Mouse (Mus musculus): ENCODE data around the gene Abcc8. TPM values are rescaled to one million over a fixed set of nuclear protein-coding genes. Genes with fewer than 3 reads are reported as not detected.

Gene Abcc8
- polyA plus RNA-seq, 1 experiment from 2014 or later = 11.4 TPM

DNA sequence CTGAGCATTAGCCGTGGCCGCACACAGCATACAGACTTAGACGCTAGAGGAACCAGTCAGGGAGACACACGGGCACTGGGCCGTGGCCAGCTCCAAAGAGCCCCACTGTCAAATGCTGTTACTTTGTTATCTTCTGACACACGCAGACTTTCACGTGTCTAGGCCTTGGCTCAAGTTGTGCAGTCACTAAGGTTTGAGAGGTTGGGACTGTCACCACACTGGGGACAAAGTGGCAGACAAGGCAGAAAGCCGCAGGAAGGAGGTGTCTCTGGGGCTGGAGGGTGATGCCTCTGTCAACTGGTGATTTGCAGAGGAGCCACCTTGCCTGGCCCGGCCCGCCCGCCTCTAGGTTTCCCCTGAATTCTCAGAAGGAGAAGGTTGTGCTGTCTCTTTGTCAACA, 54.5 kb downstream of the Abcc8 start:
- Histone ChIP-seq H3K27ac (replicated peaks) (no peak overlapping the region), H3K4me2 (no peak overlapping the region), H3K4me1 (replicated peaks) (peaks cover 25% of the 10 kb centered on the region), H3K9me3 (peaks cover 4% of the 10 kb centered on the region; the same call in 1 of the 2 replicates), H3K27me3 (no peaks in the 10 kb centered on the region), H3K4me3 (no peak overlapping the region), H3K36me3 (no peaks in the 10 kb centered on the region), H3K9ac (no peak overlapping the region)
- 78% methylated on average over 11 of the region's 11 CpGs for WGBS
- no peak for ATAC-seq (ENCODE audit: low FRiP score, low read depth)

DNA sequence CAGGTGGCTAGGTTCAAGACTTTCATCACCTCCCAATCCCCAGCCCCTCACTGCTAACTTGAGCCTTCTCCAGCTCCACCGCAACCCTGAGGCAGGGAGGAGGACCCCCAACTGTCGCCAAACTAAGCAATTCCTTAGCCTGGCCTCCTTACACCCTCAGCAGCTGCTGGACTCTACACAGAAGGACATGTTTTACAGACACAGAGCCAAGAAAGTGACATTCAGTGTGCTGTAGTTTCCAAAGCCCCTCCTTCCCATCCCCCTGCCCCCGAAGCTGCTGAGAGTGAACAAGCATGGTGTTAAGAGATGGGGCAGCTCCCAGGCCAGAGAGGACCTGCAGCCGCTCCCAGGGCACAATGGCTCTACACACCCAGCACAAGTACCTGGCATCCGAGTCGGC, 55.4 kb downstream of the Abcc8 start:
- peaks cover 4% of the 10 kb centered on the region; the same call in 1 of the 2 replicates for H3K9me3 ChIP-seq
- no peak overlapping the region for H3K9ac ChIP-seq
- H3K4me3 ChIP-seq = no peak overlapping the region
- H3K27me3 ChIP-seq = no peaks in the 10 kb centered on the region
- ATAC-seq (ENCODE audit: low FRiP score, low read depth) = no peak
- no peak overlapping the region for H3K27ac ChIP-seq (replicated peaks)
- H3K36me3 ChIP-seq = no peaks in the 10 kb centered on the region
- H3K4me1 ChIP-seq (replicated peaks) = peaks cover 20% of the 10 kb centered on the region
- H3K4me2 ChIP-seq = no peak overlapping the region
- WGBS = 65% methylated on average over 6 of the region's 6 CpGs

DNA sequence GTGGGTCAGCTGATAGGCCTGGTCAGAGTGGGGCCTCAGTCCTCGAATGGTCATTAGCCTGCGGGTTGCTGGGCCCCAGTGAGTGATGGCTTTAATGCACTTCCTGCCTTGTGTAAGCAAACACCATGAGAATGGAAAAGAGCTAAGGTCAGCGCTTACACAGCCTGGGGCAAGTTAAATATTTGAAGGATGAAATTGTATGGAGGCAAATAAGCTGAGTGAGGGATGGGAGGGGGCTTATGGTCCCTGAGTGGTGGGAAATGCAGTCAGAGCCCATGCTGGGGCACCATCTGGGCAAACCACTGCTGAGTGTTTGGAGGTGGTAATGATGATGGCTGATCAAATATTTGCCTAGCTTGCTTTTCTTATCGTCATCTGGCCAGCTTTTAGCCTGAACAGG, 56.9 kb downstream of the Abcc8 start:
- Histone ChIP-seq H3K4me2 (no peak overlapping the region), H3K27ac (replicated peaks) (no peak overlapping the region), H3K36me3 (no peaks in the 10 kb centered on the region), H3K9ac (no peak overlapping the region), H3K27me3 (no peaks in the 10 kb centered on the region), H3K4me1 (replicated peaks) (0 out of 2 replicates have a peak, but pooled peaks cover 10% of the 10 kb centered on the region), H3K9me3 (peaks cover 4% of the 10 kb centered on the region; the same call in 1 of the 2 replicates), H3K4me3 (no peak overlapping the region)
- peak; percentile 33; the same call in 1 of the 2 replicates for ATAC-seq (ENCODE audit: low FRiP score, low read depth)
- 45% methylated on average over 4 of the region's 4 CpGs for WGBS

DNA sequence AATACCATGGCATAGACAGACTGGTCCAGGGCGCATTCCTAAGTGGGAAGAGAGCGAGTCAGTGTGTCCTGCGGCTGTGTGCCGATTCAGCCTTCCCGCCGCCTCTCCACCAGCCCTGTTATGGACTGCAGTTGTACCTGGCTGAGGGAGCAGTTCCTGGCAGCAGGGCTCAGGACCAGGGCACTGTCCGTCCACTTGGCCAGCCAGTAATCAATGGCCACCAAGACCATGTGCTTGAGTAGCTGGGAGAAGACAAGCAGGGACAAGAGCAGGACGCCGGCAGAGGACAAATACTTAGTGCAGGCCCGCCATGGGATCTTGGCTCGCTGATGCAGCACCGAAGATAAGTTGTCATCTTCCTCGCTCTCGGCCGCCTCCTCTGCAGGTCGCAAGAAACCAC, 62.8 kb downstream of the Abcc8 start:
- ATAC-seq (ENCODE audit: low FRiP score, low read depth) = no peak
- WGBS = 94% methylated on average over 16 of the region's 16 CpGs

DNA sequence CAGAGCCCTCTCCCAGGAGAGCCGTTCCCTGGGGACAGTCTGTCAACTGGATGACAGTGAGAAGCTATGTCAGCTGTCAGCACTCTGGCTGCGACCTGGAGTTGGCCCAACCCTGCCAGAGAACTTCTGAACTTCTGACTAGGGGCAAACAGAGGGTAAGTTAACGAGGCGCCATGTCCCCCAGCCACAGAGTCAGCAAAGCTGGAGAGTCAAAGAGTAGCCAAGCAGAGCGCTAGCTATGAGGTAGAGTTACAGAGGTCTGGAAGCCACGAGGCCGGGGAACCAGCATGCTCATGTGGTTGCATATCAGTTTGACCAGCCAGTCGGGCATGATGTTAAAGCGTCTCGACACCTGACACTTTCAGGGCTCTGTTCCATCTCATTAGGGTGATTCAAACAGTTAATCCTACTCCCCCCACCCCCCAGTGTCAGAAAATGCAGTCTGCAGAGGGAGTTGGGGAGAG, 63.7 kb downstream of the Abcc8 start:
- Histone ChIP-seq H3K4me2 (no peak overlapping the region), H3K27me3 (no peaks in the 10 kb centered on the region), H3K9me3 (no peaks in the 10 kb centered on the region), H3K27ac (replicated peaks) (no peak overlapping the region), H3K36me3 (no peaks in the 10 kb centered on the region; the same call in 1 of the 2 replicates), H3K4me1 (replicated peaks) (peaks cover 22% of the 10 kb centered on the region), H3K4me3 (no peak overlapping the region), H3K9ac (no peak overlapping the region)
- 63% methylated on average over 10 of the region's 10 CpGs for WGBS
- ATAC-seq (ENCODE audit: low FRiP score, low read depth) = no peak

More for the DNA sequence above, 62.8 kb downstream of the Abcc8 start:
- H3K27ac ChIP-seq (replicated peaks) = no peak overlapping the region
- H3K4me3 ChIP-seq = no peak overlapping the region
- no peaks in the 10 kb centered on the region for H3K27me3 ChIP-seq
- H3K9ac ChIP-seq = no peak overlapping the region
- no peaks in the 10 kb centered on the region; the same call in 1 of the 2 replicates for H3K36me3 ChIP-seq
- H3K9me3 ChIP-seq = no peaks in the 10 kb centered on the region
- peaks cover 22% of the 10 kb centered on the region for H3K4me1 ChIP-seq (replicated peaks)
- no peak overlapping the region for H3K4me2 ChIP-seq

DNA sequence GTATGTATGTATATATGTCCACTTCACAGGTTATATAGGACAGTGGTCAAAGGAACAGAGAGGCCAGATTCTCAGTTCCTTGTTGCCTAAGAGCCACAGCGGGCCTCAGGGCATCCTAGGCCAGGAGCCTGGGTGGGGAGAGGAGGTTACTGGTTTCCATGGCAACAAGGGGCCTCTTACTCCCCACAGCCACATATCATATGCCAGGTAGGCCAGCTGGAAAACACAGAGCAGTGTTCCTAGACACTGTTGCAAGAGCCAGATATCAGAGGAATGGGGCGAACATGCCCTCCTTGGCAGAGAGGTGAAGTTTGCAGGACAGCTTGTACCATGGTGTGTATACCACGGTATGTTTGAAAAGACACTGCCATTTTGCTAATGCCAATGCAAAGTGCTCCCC, 66.4 kb downstream of the Abcc8 start:
- peaks cover 22% of the 10 kb centered on the region for H3K4me1 ChIP-seq (replicated peaks)
- H3K27ac ChIP-seq (replicated peaks) = peak overlapping the region; percentile 32
- no peak overlapping the region for H3K4me2 ChIP-seq
- WGBS = 41% methylated on average over 3 of the region's 3 CpGs
- no peaks in the 10 kb centered on the region; the same call in 1 of the 2 replicates for H3K36me3 ChIP-seq
- no peaks in the 10 kb centered on the region for H3K27me3 ChIP-seq
- H3K9ac ChIP-seq = no peak overlapping the region
- no peaks in the 10 kb centered on the region for H3K9me3 ChIP-seq
- H3K4me3 ChIP-seq = no peak overlapping the region
- peak; percentile 25; the same call in 1 of the 2 replicates for ATAC-seq (ENCODE audit: low FRiP score, low read depth)

DNA sequence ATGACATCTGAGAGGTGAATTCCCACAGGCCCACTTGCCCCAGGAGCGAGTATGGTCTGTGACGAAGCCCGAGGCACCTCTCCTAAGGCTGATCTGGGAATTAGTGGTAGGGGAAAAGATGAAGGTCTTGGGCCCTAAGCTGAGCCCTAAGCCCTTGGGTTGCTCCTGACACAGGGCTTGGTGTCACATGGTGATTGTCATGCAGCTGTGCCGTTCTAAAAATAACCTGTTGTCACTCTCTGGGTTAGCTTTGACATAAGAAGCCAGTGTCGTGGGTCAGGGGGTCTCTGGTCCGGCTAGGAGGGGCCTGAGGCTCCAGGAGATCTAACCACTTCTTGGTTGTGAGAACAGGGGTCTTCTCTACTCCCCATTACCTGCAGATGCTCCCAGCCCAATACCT, 67.9 kb downstream of the Abcc8 start:
- H3K4me1 ChIP-seq (replicated peaks) = peaks cover 22% of the 10 kb centered on the region
- no peaks in the 10 kb centered on the region for H3K27me3 ChIP-seq
- 75% methylated on average over 6 of the region's 6 CpGs for WGBS
- H3K9ac ChIP-seq = no peak overlapping the region
- no peak overlapping the region for H3K4me3 ChIP-seq
- H3K36me3 ChIP-seq = no peaks in the 10 kb centered on the region
- no peak for ATAC-seq (ENCODE audit: low FRiP score, low read depth)
- no peak overlapping the region for H3K27ac ChIP-seq (replicated peaks)
- H3K9me3 ChIP-seq = no peaks in the 10 kb centered on the region
- H3K4me2 ChIP-seq = no peak overlapping the region

DNA sequence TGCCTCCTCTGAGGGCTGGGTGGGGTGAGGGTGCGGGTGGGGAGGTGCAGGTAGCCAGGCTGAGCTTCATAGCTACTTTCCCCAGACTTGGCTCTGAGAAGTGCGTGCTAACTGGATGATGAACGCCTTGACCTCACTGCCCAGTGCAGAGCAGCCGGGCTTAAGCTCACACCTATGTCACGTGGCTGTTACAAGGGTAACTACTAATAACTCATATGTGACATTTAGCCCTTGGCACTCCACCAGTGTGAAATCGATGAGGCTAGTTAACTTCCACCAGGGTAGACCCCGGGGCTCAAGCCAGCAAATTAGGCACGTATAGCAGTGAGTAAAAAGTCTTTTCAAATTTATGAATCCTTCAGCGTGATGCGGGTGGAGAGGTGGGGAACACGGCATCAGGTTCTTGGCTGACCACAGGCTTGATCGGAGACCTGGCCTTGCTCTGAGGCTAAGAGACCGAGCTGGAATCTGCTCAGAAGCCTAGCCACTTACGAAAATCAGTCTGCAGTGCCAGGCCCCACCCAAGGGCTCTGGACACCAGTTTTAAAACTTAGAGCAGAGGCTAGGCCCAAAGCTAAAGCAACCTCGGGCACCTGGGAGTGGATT, 68.5 kb downstream of the Abcc8 start:
- Histone ChIP-seq H3K9me3 (no peaks in the 10 kb centered on the region), H3K36me3 (no peaks in the 10 kb centered on the region), H3K27me3 (no peaks in the 10 kb centered on the region), H3K4me2 (no peak overlapping the region), H3K4me1 (replicated peaks) (peaks cover 22% of the 10 kb centered on the region), H3K27ac (replicated peaks) (no peak overlapping the region), H3K4me3 (no peak overlapping the region), H3K9ac (no peak overlapping the region)
- 82% methylated on average over 15 of the region's 15 CpGs for WGBS
- no peak for ATAC-seq (ENCODE audit: low FRiP score, low read depth)

DNA sequence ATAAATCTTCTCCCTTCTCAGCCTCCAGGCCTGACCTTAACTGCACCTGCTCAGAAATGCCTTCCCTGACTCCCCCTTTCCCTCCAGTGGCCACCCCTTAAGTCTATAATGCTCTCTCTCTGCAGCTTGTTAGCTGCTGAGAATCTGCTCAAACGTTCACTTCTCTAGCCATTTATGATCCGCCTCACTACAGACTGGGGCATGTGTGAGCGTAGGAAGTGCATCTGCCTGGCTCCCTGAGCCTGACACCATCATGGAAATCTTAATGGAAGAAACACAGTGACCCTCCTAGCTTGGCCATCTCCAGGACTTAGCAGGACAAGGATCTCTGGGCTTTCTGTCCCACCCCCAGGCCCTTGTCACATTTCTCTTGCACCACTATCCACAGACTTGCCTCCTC, 69.8 kb downstream of the Abcc8 start:
- 76% methylated on average over 3 of the region's 3 CpGs for WGBS
- Histone ChIP-seq H3K4me1 (replicated peaks) (peaks cover 23% of the 10 kb centered on the region), H3K4me3 (no peak overlapping the region), H3K27ac (replicated peaks) (no peak overlapping the region), H3K9me3 (no peaks in the 10 kb centered on the region), H3K4me2 (no peak overlapping the region), H3K9ac (no peak overlapping the region), H3K27me3 (no peaks in the 10 kb centered on the region), H3K36me3 (no peaks in the 10 kb centered on the region)
- ATAC-seq (ENCODE audit: low FRiP score, low read depth) = no peak

DNA sequence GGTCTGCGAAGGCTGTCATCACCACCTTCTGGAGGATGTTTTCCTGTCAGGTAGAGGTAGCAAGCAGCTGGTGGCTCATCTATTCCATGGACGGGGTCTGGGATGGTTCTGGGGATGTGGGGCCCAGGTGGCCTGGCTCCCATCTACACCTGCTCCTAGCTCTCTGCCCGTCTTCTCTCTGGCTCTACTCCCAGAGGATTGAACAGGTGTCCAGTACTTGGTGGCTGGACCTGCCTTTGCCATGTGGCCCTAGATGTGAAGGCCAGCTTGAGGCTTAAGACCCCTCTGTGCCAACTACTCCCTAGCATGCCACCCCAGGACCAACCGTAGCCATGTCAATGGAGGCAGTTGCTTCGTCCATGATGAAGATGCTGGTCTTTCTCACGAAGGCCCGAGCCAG, 74.3 kb downstream of the Abcc8 start:
- H3K9ac ChIP-seq = no peak overlapping the region

DNA sequence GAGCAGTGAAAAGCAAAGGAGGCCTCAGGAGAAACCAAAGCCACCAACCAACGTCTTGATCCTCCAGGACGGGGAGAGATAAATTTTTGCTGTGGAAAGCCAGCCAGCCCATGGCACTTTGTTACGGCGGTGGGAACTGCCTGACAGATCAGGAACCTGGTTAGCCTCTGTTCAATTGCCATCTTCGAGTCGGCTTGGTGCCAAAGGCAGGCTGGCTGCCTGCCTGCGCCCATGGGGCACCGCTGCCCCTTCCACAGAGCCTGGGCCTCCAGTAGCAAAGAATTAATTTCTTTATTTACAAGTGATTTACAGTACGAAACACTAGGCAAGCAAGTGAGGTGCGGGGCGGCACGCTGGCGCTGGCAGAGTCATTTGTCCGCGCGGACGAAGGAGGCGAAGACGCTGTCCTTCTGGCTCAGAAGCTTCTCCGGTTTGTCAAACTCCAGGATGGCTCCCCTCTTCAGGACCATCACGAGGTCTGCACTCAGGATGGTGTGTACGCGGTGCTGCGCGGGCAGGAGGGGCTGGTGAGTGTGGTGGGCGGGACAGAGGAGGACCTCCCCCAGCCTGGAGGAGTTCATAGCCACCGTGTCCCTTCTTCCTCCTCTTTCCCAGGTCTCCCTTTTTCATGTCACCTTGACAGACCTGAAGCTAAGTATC, 75.4 kb downstream of the Abcc8 start:
- peaks cover 29% of the 10 kb centered on the region for H3K4me1 ChIP-seq (replicated peaks)
- no peaks in the 10 kb centered on the region for H3K36me3 ChIP-seq
- WGBS = 58% methylated on average over 27 of the region's 27 CpGs
- no peaks in the 10 kb centered on the region for H3K27me3 ChIP-seq
- 0 out of 2 replicates have a peak overlapping the region, but pooled peaks have one; percentile 2 for H3K4me2 ChIP-seq
- H3K9me3 ChIP-seq = no peaks in the 10 kb centered on the region
- H3K9ac ChIP-seq = no peak overlapping the region
- no peak overlapping the region for H3K4me3 ChIP-seq
- ATAC-seq (ENCODE audit: low FRiP score, low read depth) = no peak
- H3K27ac ChIP-seq (replicated peaks) = peak overlapping the region; percentile 40

More for the DNA sequence above, 74.3 kb downstream of the Abcc8 start:
- H3K4me1 ChIP-seq (replicated peaks) = peaks cover 24% of the 10 kb centered on the region
- no peaks in the 10 kb centered on the region for H3K27me3 ChIP-seq
- no peaks in the 10 kb centered on the region for H3K9me3 ChIP-seq
- ATAC-seq (ENCODE audit: low FRiP score, low read depth) = no peak
- no peaks in the 10 kb centered on the region for H3K36me3 ChIP-seq
- H3K4me3 ChIP-seq = no peak overlapping the region
- H3K27ac ChIP-seq (replicated peaks) = no peak overlapping the region
- 83% methylated on average over 7 of the region's 7 CpGs for WGBS
- H3K4me2 ChIP-seq = no peak overlapping the region

DNA sequence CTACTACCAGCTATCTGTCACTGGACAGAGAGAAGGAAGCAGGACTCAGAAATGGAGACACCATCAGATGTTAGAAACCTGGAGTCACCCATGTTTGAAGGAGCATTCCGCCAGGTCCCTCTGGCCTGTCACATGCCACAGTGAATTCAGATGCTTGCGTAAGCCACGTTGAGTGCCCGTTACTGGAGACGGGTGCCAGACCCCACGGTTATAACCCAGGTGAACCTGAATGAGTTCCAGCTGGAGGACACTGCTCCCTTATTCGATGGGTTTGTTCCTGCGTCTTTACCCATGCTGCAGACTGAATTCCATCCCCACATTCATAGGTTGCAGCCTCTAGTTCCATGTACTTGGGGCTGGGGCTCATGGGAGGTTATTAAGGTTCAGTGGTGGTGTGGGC, 76.1 kb downstream of the Abcc8 start:
- no peak overlapping the region for H3K9ac ChIP-seq
- WGBS = 77% methylated on average over 8 of the region's 8 CpGs
- no peak overlapping the region for H3K4me3 ChIP-seq
- no peaks in the 10 kb centered on the region for H3K9me3 ChIP-seq
- H3K36me3 ChIP-seq = no peaks in the 10 kb centered on the region
- no peak for ATAC-seq (ENCODE audit: low FRiP score, low read depth)
- no peak overlapping the region for H3K4me2 ChIP-seq
- peak overlapping the region; percentile 40 for H3K27ac ChIP-seq (replicated peaks)
- H3K4me1 ChIP-seq (replicated peaks) = peaks cover 29% of the 10 kb centered on the region
- no peaks in the 10 kb centered on the region for H3K27me3 ChIP-seq
